Mouse (Mus musculus) heart, adult 9 months (tissue): ENCODE results near the gene Gcnt4.

Source experiments
- DNase-seq, 2 experiments: peaks; one replicate each; pipeline ENCODE4 v3.0.0; 2022; ENCODE audit warnings: low spot score in 2 of 2

Gcnt4 gene

GRCm38 (mm10) chr13:96947722-96948121 is 23.2 kb downstream of the Gcnt4 start:
- DNase-seq, result no peak

GRCm38 (mm10) chr13:96951880-96952279 is 27.4 kb downstream of the Gcnt4 start:
- DNase-seq, result no peak

- DNase-seq, result no peak
Measured at GRCm38 (mm10) chr13:96956466-96956865, 32.0 kb downstream of the Gcnt4 start.

GRCm38 (mm10) chr13:96960019-96960418 is 35.5 kb downstream of the Gcnt4 start:
- no peak for DNase-seq

GRCm38 (mm10) chr13:96961366-96962157 is 37.1 kb downstream of the Gcnt4 start:
- no peak for DNase-seq

- no peak for DNase-seq
Measured at GRCm38 (mm10) chr13:96962801-96963200, 38.3 kb downstream of the Gcnt4 start.

GRCm38 (mm10) chr13:96964981-96965380 is 40.5 kb downstream of the Gcnt4 start:
- no peak for DNase-seq

- DNase-seq, result no peak
Measured at GRCm38 (mm10) chr13:96966210-96967089, 42.0 kb downstream of the Gcnt4 start.

- no peak for DNase-seq
Measured at GRCm38 (mm10) chr13:96967091-96967490, 42.6 kb downstream of the Gcnt4 start.

GRCm38 (mm10) chr13:96967822-96968221 is 43.3 kb downstream of the Gcnt4 start:
- no peak for DNase-seq

- no peak for DNase-seq
Measured at GRCm38 (mm10) chr13:96971076-96971475, 46.6 kb downstream of the Gcnt4 start.

GRCm38 (mm10) chr13:96971861-96972282 is 47.4 kb downstream of the Gcnt4 start:
- DNase-seq, result no peak

GRCm38 (mm10) chr13:96973318-96973717 is 48.8 kb downstream of the Gcnt4 start:
- no peak for DNase-seq

GRCm38 (mm10) chr13:96976986-96977595 is 52.6 kb downstream of the Gcnt4 start:
- DNase-seq, result no peak

- DNase-seq, result no peak
Measured at GRCm38 (mm10) chr13:96980561-96980960, 56.1 kb downstream of the Gcnt4 start.

GRCm38 (mm10) chr13:96983251-96984126 is 59.0 kb downstream of the Gcnt4 start:
- DNase-seq, result no peak

- no peak for DNase-seq
Measured at GRCm38 (mm10) chr13:96984688-96985087, 60.2 kb downstream of the Gcnt4 start.

- no peak for DNase-seq
Measured at GRCm38 (mm10) chr13:96985599-96986275, 61.2 kb downstream of the Gcnt4 start.

GRCm38 (mm10) chr13:96989129-96989528 is 64.6 kb downstream of the Gcnt4 start:
- DNase-seq, result no peak

GRCm38 (mm10) chr13:96990045-96990444 is 65.6 kb downstream of the Gcnt4 start:
- DNase-seq, result no peak
